Mouse (Mus musculus): ENCODE results near the gene Zbtb7b.

Gene Zbtb7b

GRCm38 (mm10) chr3:89365486-89366414 lies 28.8 kb downstream of the Zbtb7b start:
- no peak for DNase-seq (ENCODE audit: low spot score in 2 of 2)

DNA sequence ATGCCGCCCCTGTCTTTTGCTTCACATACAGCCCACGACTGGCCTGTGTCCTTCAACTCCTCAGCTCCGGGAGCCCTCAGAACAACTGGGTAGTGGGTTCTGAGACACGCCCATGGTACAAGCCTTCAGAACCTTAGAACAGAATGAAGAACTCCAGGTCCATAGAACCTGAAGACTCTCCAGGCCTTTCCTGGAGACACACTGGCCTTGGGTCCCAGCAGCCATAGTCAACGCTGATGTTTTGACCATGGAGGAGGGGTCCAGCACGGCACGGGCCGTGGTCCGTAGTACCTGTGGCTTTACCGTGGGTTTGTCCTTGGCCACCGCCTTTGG lies 29.5 kb downstream of the Zbtb7b start, which contains the start of gene Dcst1:
Gene Dcst1 (minus strand): TSS at position 101 of the 333 bp plus-strand sequence.
- DNase-seq (ENCODE audit: low spot score in 2 of 2): no peak

- DNase-seq (ENCODE audit: low spot score in 2 of 2): no peak
Measured at GRCm38 (mm10) chr3:89364631-89365030, 29.9 kb downstream of the Zbtb7b start.

- no peak for DNase-seq (ENCODE audit: low spot score in 2 of 2)
Measured at GRCm38 (mm10) chr3:89361675-89362074, 32.9 kb downstream of the Zbtb7b start, which contains the start of gene Dcst2. Gene Dcst2, plus strand, starts transcription at chr3:89361975.

GRCm38 (mm10) chr3:89360237-89360636 lies 34.3 kb downstream of the Zbtb7b start:
- no peak for DNase-seq (ENCODE audit: low spot score in 2 of 2)

GRCm38 (mm10) chr3:89359630-89360029 lies 34.9 kb downstream of the Zbtb7b start:
- no peak for DNase-seq (ENCODE audit: low spot score in 2 of 2)

GRCm38 (mm10) chr3:89356029-89356428 lies 38.5 kb downstream of the Zbtb7b start:
- no peak for DNase-seq (ENCODE audit: low spot score in 2 of 2)

DNA sequence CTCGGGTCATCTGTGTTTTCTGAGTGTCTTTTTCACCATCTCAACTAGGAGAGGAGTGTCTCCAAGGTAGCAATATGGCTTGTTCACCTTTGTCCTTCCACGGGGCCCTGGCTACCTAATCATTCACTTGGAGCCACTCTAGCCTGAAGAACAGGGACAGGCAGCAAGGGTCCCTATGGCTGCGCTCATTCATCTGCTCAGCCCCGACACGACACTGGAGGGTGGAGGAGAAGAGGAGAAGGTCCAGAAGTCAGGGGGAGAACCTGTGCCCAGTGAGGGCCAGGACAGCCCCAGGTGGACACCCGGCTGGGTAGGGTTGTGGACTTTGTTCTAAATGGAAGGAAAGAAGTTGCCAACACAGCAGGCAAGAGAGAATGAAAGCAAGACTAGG lies 39.1 kb downstream of the Zbtb7b start:
- DNase-seq (ENCODE audit: low spot score in 2 of 2): no peak

DNA sequence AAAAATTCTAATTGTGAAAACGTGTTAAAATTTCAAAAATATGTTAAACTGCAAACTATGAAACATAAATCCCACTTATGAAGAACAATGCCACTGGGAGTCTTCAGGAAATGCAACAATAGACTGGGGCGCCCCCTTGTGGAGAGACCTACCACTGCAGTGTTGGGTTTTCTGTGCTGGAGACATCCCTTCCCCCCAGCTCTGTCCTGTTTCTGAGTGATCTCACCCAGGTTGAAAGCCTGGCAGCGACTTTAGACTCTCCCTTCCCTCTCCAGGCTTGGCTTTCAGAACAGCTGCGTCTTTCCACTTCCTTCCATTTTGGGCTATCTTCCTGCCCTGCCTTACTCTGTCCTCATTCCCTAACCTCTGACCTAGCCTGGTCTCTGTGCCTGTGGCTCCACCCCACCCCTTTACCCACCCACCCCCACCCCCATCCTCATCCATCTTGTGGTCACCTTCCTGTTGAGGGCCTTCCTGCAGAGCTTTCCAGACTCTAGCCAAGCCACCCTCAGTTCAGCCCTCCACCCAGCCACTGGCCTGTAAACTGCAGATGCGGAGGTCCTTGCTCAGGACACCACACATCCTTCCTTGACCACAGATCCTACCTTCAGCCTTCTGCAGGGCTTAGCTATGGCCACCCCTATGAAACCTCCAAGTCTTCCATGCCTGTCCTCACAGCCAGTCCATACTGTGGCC lies 39.6 kb downstream of the Zbtb7b start:
- peak; percentile 80 to 82 for DNase-seq (ENCODE audit: low spot score in 2 of 2)

GRCm38 (mm10) chr3:89351271-89351670 lies 43.3 kb downstream of the Zbtb7b start:
- no peak for DNase-seq (ENCODE audit: low spot score in 2 of 2)

DNA sequence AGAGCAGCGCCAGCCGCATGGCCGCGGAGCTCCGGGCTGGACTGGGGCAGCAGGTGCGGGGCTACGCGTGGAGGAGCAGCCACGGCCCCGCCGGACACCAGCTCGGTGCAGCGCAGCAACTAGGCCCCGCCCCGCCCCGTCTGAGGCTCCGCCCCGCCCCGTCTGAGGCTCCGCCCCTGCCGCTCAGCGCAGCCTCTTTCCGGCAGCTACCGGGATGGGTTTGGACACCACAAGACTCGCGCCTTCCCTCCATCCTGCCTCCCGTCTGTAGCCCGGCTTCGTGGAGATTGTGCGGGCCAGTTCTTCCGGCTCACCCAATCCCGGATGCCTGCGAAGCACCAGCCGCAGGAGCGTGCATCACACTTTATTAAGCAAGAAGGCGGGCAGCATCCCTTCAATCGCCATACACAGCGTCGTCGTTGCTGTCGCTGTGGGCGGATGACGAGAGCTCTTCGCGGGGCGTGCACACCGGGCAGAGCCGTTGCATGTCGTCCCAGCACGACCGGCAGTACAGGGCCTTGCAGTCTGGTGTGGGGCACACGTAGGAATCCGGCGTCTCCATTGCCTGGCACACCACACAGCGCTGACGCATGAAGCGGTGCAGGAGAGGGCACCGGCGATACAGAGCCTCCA lies 44.6 kb downstream of the Zbtb7b start, which contains the start of gene Adam15:
Gene Adam15 (minus strand): TSS at position 128 of the 633 bp plus-strand sequence.
- DNase-seq (ENCODE audit: low spot score in 2 of 2): peak; percentile 92

- peak in 1 of 2 experiments; percentile 54 for DNase-seq (ENCODE audit: low spot score in 2 of 2)
Measured at GRCm38 (mm10) chr3:89348911-89349868, 45.4 kb downstream of the Zbtb7b start.

GRCm38 (mm10) chr3:89347916-89348315 lies 46.7 kb downstream of the Zbtb7b start:
- no peak for DNase-seq (ENCODE audit: low spot score in 2 of 2)

GRCm38 (mm10) chr3:89346815-89347540 lies 47.6 kb downstream of the Zbtb7b start:
- no peak for DNase-seq (ENCODE audit: low spot score in 2 of 2)

GRCm38 (mm10) chr3:89343279-89343678 lies 51.3 kb downstream of the Zbtb7b start:
- no peak for DNase-seq (ENCODE audit: low spot score in 2 of 2)

DNA sequence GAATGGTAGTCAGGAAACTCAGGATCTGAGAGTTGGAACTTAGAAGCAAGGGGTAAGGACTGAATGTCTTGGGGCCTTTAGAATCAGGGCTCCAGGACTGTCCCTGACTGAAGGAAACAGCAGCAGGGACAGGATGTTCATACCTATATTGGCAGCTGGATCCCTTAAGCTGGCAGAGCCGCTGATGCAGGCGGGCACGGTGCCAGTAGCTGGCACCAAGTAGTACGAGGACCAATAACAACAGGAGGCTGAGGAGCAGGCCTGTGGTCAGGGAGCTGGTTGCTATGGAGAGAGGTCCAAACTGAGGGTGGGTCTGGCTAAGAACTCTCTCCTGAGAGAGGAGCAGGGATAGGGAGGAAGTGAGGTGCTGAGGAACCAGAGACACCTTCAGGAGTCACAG lies 52.8 kb downstream of the Zbtb7b start:
- DNase-seq (ENCODE audit: low spot score in 2 of 2): no peak

DNA sequence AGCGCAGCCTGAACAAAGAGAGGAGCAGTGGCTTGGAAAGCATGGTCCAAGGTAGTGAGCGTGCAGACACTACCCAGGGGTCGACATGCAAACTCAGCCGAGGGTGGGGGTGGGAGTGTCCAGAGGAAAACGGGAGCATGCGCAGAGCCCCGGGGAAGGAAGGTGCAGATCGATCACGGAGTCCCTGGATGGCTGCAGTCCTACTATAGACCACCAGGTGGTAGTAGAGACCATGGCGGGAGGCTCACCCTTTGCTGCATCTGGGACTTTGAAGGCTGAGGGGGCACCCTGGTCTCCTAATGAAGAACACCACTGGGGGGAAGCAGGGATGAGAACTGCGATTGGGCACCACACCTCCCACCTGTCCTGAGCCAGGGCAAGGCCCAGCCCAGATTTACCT lies 54.1 kb downstream of the Zbtb7b start:
- peak; percentile 79 to 88 for DNase-seq (ENCODE audit: low spot score in 2 of 2)

DNA sequence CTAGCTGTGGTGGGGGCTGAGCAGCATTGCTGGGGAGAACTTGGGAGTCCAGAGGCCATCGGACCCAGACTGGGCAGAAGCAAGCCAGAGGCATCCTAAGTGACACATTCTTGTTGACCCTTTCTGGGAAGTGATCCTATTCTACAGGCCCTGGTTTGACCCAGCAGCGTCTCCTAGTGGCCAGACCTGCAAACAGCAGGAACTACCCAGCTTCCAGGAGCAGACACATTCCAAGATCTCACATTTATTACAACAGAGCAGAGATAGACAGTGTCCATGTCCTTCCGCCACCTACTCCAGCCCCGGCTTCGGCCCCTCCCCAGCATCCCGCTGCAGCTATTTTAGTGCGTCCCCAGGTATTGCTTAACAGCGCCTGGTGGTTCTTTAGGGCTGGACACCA lies 55.2 kb downstream of the Zbtb7b start:
- DNase-seq (ENCODE audit: low spot score in 2 of 2): peak; percentile 72 to 73

- DNase-seq (ENCODE audit: low spot score in 2 of 2): peak in 1 of 2 experiments; percentile 62
Measured at GRCm38 (mm10) chr3:89337721-89338578, 56.6 kb downstream of the Zbtb7b start, which contains the start of gene Efna4. Gene Efna4, minus strand, starts transcription at chr3:89338028.

Measured in right cerebral cortex, postnatal 10 days (tissue).